Mouse (Mus musculus) cerebral cortex, adult 2 months (tissue): ENCODE data around the gene Nr3c2.

ENCODE experiments used
- WGBS: fragments of 180-500 bp; shearing (Covaris S2); methylation state at CpG from one replicate; pipeline ENCODE4 v1.1.7; 2018; 5-methylcytosine and 5-hydroxymethylcytosine counted together

Nr3c2 gene

DNA sequence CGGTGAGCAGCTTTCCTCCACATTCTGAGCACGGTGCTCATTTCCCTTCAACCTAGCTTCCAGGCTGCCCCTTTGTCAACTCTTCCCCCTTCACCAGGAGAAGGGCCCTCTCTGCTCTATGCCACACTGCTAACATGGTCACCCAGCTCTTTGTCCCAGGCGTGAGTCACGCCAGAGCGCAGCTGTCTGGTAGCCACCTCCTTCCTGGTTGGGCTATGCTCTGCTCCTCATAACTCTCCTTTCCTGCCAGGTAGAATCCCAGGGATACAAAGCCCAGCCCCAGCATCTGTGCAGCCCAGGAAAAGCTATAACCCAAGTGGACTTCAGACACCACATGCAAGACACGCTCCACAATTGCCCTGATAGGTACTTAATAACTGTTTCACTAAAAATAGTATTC, 362.0 kb downstream of the Nr3c2 start:
- WGBS: 96% methylated on average over 6 of the region's 6 CpGs

DNA sequence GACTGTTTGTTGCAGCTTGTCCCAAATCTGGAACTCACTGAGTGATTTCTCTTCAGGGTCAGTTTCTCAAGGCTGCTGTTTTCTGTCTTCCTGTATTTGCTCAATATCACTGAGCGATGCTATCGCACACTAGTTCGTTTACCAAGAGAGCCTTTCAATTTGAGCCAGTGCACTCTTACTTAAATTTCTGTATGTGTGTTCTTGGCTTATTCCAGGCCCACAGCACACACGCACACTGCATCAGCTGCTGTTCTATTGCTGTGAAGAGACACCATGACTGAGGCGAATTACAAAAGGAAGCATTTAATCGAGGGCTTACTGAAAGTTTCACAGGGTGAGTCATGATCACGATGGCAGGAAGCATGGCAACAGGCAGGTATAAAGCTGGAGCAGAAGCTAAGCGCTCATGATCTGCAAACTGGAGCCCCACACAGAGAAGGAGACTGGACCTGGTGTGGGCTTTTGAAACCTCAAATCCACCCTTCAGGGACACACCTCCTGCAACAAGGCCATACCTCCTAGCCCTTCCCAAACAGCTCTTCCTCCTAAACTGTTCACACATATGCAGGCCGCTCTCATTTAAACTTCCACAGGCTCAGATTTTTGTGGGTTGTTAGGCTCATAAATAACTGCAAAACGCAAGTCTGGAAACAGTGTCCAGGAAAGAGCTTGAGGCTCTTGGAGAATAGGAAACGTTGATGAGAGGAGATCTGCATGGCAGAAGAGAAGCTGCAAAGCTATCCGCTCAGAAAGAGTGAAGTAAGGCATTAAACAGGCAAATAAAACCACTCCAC, 363.2 kb downstream of the Nr3c2 start:
- WGBS: 62% methylated on average over 12 of the region's 12 CpGs

DNA sequence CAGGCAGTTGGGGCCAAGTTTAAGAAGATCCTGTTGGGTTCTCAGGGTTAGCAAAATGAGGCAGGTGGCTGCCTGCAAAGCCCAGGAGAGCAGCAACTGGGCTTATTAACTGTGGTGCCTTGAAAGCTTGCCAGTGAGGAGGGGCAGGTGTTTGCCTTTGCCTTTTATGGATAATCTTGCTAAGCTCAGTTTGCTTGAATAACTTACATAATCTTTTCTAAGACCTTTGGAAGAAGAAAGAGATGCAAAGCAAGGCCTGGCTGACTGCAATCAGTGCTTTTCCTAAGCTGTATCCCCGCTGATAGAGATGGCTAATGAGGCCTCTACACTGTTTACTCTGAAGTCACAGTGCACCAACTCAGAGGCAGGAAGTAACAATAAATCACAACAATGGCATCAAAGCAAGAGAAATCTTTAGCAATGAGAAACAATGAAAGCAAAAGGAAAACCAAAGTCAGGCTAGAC, 368.7 kb downstream of the Nr3c2 start:
- 59% methylated on average over 1 of the region's 1 CpGs for WGBS

DNA sequence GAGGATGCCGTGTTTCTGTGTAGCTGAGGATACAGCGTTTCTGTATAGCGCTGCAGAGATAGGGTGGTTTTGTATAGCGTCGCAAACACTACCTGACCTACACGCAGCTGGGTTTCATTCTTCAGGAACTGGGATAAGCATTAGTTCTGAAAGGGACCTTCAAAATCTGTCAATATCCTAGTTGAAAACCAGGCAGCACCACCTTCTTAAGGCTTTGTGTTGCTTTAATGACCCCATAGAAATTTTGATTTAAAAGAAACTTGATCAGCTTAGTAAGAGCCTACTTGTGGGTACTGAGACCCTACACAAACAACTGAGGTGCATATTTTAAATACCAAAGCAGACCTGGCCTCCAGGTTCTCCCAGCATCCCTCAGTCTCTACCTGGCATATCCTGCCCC, 372.9 kb downstream of the Nr3c2 start:
- WGBS: 93% methylated on average over 6 of the region's 6 CpGs

DNA sequence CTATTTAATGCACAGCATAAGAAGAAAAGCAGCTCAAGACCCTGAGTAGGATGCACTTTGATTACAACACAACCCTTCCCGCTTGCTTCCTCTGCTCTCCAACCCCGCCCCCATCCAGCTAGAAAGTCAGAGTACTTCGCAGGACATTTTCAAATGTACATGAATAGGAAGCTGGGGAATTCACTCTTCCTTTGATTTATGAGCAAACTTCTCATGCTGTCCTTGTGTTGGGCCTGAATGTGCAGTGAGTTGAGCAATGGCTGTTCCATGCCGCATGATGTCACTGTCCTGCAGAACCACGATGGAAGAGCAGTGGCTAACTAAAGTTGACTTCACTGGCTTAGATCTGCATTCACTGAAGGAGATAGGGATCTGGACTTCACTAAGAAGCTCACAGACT, 376.3 kb downstream of the Nr3c2 start:
- 86% methylated on average over 5 of the region's 5 CpGs for WGBS

DNA sequence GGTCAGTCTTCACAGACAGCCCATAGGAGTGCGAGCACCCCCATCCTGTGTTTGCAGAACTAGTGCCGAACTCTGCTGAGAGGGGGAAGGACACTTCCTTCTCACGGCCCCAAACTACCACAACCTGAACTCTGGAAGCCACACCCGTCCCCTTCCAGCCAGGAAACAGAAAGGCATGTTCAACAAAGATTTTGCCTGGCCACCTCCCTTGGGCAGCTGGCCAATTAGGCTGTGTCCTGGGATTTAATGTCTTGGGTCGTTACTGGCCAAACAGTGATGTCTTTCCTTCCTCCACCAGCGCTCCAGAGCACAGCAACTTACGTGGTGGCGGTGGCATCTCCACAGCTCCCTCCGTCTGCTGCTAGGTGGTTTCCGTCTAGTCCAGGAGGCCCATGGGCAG, 377.6 kb downstream of the Nr3c2 start:
- 76% methylated on average over 10 of the region's 10 CpGs for WGBS

DNA sequence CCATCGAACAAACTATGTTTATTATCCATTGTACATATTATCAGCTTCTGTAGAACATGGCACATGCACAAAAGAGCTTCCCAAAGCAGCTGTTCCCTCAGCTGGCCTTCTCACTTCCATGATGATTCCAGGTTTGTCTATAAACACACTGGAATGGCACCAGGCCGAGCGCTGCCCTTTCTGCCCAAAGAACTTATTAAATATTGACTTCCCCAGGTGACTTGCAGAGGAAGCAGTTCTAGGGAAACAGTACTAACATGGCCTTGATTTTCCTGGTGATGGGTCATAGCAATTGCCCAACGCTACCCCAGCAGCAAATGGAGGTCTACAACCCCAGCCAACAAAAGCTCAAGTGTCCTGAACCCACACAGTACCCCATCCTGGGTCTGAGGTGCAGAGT, 379.0 kb downstream of the Nr3c2 start:
- WGBS: 93% methylated on average over 4 of the region's 4 CpGs

DNA sequence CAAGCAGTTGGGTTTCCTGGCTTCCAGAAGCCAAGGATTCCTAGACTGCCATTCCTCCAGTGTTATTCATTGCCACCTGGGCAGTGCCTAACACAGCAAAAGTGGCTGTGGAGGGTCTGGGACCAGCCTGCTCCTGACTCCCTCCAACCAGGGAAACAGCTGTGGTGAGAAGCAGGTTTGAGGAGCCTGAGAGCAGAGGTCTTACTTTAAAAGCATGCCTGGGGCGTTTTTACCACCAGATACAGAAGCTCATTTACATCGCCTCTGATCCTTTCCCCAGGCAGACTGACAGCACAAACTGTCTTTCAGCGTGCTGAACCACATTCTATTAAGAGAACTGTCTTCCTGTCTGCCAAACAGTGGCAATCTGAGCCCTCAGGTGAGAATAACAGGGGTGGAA, 380.7 kb downstream of the Nr3c2 start:
- WGBS: 76% methylated on average over 3 of the region's 3 CpGs

DNA sequence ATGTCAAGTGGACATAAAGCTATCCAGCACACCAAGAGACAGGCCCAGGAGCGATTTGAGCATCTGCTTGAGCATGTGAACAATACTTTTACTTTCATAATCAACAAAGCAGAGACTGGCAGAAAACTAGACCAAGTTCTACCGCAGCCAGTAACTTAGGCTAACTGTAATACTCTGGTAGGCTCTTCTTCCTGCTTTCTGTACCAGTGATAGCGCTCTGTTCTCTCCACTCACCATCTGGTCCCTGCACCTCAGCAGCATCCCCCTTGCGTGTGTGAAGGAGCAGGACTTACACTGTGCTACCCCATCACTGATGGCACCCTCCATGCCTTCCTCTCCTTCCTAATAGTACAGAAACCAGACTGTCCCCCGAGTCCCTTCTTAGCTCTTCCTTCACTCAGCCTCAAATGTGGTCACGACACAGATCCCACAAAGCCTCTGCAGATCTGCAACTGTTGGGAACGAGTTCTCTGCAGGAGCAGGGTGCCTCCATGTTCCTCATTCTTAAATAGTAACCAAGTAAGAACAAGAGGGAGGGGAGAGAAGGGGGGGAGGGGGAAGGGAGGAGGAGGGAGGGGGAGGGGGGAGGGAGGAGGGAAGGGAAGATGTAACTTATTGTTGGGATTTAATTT, 383.5 kb downstream of the Nr3c2 start:
- 75% methylated on average over 7 of the region's 7 CpGs for WGBS

DNA sequence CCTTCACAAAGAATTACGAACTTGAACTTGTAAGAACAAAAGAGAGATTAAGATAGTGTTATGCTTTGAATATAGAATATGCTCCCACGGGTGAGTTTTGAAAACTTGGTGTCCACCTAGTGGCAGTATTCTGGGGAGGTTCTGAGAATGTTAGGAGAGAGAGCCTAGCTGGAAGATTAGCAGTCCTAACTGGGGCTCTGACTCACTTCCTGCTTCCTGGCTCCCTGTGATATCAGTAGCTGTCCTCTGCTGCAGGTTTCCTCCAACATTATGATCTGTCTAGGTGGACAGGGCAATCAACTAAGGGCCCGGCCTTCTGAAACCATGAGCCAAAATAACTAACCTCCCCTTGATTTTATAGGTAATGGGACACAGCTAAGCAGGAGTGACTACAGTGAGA, 385.2 kb downstream of the Nr3c2 start:
- 76% methylated on average over 3 of the region's 3 CpGs for WGBS

DNA sequence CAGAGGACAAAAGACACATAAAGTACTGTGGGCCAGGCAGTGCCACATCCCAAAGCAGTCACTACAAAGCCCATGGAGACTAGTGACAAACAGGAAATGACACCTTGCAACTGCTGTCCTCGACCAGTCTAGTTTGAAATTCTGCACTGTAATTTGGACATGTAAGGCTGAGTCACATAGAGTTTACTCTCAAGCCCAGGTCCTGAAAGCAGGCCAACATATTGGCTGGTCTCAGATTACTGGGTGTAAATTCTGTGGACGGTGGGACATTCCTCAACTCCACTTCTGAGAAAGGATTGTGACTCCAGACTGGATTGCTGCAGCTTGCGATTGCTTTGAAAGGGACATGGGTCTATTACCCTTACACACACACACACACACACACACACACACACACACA, 388.8 kb downstream of the Nr3c2 start:
- WGBS: 73% methylated on average over 3 of the region's 3 CpGs

DNA sequence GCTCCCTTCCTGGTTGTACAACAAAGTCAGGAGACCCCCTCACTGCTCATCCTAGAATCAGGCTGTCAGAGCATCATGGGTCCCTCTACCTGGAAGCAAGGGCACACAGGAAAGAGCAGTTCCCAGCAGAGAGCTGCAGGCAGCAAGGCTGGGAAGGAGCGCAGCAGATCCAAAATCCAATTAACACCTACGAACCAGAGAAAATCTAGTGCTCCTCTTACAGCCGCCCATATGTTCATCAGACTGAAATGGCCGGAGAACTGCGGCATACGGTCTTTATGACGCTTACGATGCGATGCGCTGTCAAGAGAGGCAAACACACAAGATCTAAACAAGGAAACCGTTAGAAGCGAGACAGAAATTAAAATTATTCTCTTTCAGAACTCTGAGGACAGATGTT, 389.2 kb downstream of the Nr3c2 start:
- WGBS: 67% methylated on average over 12 of the region's 12 CpGs

DNA sequence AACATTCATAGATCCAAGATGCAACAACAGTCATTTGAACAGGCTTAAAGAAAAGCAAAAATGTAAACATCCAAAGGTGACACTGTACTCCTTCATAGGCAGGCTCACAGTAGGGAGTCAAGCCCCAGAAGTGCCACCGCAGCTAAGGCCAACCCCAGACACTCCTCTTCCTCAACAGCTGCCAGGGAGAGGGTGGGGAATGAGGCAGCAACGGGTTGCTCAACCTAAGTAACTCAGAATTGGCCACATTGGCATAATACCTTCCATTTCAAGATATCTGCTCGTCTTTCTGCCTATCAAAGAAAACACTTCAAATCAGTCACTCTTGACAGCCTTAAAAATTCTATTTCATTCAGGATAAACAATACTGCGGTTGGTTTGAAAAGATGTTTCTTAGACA, 392.9 kb downstream of the Nr3c2 start:
- WGBS: 45% methylated on average over 4 of the region's 4 CpGs

DNA sequence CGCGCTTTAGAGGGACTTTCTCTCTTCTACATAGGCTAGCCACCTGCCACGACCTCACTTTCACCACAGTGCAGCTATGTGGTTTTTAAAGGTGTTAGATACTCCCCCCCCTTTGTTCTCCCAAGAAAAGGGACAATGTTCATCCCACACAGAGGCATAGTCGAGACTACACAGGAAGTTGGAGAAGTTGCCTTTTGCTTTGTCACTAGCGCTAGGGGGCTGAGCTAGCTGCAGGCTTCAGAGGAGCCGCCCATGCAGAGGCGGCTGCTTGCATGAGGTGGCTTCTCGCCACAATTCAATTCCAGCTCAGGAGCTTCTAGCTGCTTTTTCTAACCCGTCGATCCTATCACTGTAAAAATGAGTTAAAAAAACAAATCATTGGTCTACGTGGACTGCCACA, 393.4 kb downstream of the Nr3c2 start:
- 45% methylated on average over 11 of the region's 11 CpGs for WGBS

DNA sequence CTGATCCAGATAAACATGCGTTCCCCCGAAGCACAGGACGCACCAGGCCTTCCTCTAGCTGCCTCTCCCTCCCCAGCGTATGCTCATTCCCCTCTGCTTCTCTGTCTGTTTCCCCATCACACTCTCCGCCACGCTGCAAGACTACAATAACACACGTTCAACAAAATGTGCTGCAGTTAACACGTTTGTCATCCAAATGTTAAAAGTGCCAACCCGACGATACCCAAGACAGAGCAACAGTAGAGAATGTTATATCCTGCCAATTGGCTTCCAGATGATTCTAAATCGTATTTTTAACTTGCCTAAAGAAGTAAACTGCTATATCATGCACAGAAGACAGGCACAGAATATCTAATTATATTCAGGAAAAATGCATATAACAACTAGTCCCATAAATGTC, 395.4 kb downstream of the Nr3c2 start:
- WGBS: 49% methylated on average over 11 of the region's 11 CpGs
